Mouse (Mus musculus): Measurements from ENCODE around the gene Unc13d.
"Not testable (repeated sequence)": the region's sequence is repeated elsewhere in the genome, so short reads cannot be mapped to it uniquely, and the experiment has no call there.

The Unc13d gene

GRCm38 (mm10) chr11:116100385-116100784 is 22.6 kb upstream of the Unc13d start:
- DNase-seq, result peak; percentile 100

- peak; percentile 89 for DNase-seq
Observed at GRCm38 (mm10) chr11:116099462-116099861, 21.7 kb upstream of the Unc13d start.

- peak; percentile 97 for DNase-seq
Observed at GRCm38 (mm10) chr11:116098711-116099460, 21.1 kb upstream of the Unc13d start.

GRCm38 (mm10) chr11:116096213-116097108 is 18.7 kb upstream of the Unc13d start:
- peak; percentile 90 for DNase-seq

GRCm38 (mm10) chr11:116095573-116095972 is 17.8 kb upstream of the Unc13d start:
- DNase-seq, result peak; percentile 97

- DNase-seq, result peak; percentile 97
Observed at GRCm38 (mm10) chr11:116093771-116094565, 16.2 kb upstream of the Unc13d start.

- not testable (repeated sequence) for DNase-seq
Observed at GRCm38 (mm10) chr11:116092959-116093358, 15.2 kb upstream of the Unc13d start.

GRCm38 (mm10) chr11:116091591-116091990 is 13.8 kb upstream of the Unc13d start:
- DNase-seq, result no peak

- DNase-seq, result no peak
Observed at GRCm38 (mm10) chr11:116089545-116089944, 11.8 kb upstream of the Unc13d start.

- peak; percentile 96 for DNase-seq
Observed at GRCm38 (mm10) chr11:116088741-116089394, 11.1 kb upstream of the Unc13d start.

- DNase-seq, result no peak
Observed at GRCm38 (mm10) chr11:116088188-116088587, 10.4 kb upstream of the Unc13d start.

- DNase-seq, result peak; percentile 99
Observed at GRCm38 (mm10) chr11:116087194-116088130, 9.7 kb upstream of the Unc13d start.

- DNase-seq, result peak; percentile 100
Observed at GRCm38 (mm10) chr11:116086258-116087193, 8.8 kb upstream of the Unc13d start, which contains the start of gene Wbp2. Gene Wbp2, minus strand, starts transcription at chr11:116086995.

- no peak for DNase-seq
Observed at GRCm38 (mm10) chr11:116084166-116084565, 6.4 kb upstream of the Unc13d start.

GRCm38 (mm10) chr11:116083096-116083672 is 5.4 kb upstream of the Unc13d start:
- peak; percentile 92 for DNase-seq

- no peak for DNase-seq
Observed at GRCm38 (mm10) chr11:116081081-116081480, 3.3 kb upstream of the Unc13d start.

- DNase-seq, result no peak
Observed at GRCm38 (mm10) chr11:116079511-116079910, 1.8 kb upstream of the Unc13d start.

- DNase-seq, result no peak
Observed at GRCm38 (mm10) chr11:116078676-116079320, 1.0 kb upstream of the Unc13d start.

- peak; percentile 97 for DNase-seq
Observed at GRCm38 (mm10) chr11:116078221-116078620, 460 bp upstream of the Unc13d start.

Data from heart, adult 11 months (tissue).